Mouse (Mus musculus): ENCODE data around the gene Usf3. TPM values are rescaled to one million over a fixed set of nuclear protein-coding genes. Genes with fewer than 3 reads are reported as not detected.

Usf3 gene
- total RNA-seq (2014; rRNA removed): 12.2 and 14.5 TPM in 2 replicates
- 0.94 and 2.3 TPM in 2 replicates for polyA plus RNA-seq (2015; fragmentation: Nextera tagmentation; extraction: Ambion mirVana)

DNA sequence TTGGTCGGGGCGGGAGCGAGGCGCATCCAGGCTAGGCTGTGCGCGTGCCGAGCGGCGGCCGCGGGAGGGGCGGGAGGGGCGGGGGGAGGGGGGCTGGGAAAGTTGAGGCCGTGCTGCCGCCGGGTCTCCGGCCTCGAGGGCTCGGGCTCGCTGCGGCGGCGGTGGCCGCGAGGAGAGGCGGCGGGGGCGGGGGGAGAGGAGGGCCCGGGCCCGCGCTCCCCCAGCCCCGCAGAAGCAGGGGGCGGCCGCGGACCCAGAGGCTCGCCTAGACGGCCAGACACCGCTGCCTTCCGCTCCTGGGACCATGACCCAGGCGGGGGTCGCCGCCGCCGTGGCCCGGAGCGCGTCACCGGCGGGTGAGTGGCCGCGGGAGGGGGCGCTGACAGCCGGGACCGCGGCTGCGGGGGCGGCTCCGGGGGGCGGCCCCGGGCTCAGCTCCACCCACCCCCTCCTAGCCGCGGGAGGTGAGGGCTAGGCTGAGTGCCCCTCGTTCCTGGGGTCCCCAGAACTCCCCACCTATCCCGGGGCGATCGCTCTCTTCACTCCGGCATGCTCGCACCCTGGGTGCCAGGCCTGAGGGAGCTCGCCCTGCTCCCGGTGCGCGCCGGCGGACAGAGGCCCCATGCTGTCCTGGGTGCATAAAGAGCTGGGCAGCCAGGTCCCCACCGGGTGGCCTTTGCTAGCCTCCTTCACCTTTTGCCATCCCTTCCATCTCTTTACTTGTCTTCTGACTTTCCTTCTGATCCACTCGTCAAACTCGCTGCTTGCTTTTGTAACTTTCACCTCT lies at the start of gene Usf3:
TSS of gene Usf3 (plus strand) at position 92 of the 787 bp plus-strand sequence.
- H3K4me1 ChIP-seq (ENCODE audit: insufficient read depth): peaks cover 7% of the 10 kb centered on the region; the same call in 1 of the 2 replicates
- peak; percentile 29 for DNase-seq
- peak within 1 kb of the TSS; percentile 72 for H3K4me2 ChIP-seq (ENCODE audit: low read depth)
- peak within 1 kb of the TSS; percentile 93 for H3K4me3 ChIP-seq (ENCODE audit: low read depth, low read length)
- no peaks in the 10 kb centered on the region for H3K27me3 ChIP-seq (ENCODE audit: insufficient read depth, low read length)
- H3K36me3 ChIP-seq (ENCODE audit: insufficient read depth): no peaks in the 10 kb centered on the region
- H3K9ac ChIP-seq: peak within 1 kb of the TSS; percentile 81
- WGBS: under 1% methylated on average over 36 of the region's 77 CpGs
- H3K9me3 ChIP-seq (ENCODE audit: low read length): no peaks in the 10 kb centered on the region
- H3K27ac ChIP-seq (ENCODE audit: low read depth, low read length): peak within 1 kb of the TSS; percentile 78
- TF ChIP-seq CTCF (IDR thresholded peaks at IDR 0.05; ENCODE audit: low read depth): no peak
- peak; percentile 48 for ATAC-seq

DNA sequence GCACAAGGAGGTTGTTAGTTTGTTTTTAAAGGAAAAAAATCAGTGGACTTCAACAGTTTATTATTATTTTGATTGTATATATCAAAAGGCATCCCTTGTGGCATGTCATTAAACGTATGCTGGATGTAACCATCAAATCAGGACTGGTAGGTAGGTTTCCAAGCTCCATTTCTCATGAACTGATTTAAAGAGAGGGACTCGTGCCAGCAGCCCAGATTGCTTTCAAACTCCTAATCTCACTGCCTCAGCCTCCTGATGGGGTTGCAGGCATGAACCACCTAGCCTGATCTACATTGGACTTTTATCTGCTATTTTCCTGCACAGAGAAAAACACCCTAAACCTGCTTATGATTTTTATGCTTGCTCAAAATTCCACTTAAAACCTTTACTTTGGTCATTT lies 49.3 kb upstream of the Usf3 start:
- Histone ChIP-seq H3K4me3 (ENCODE audit: low read depth, low read length) (no peak overlapping the region), H3K9me3 (ENCODE audit: low read length) (no peaks in the 10 kb centered on the region), H3K4me1 (ENCODE audit: insufficient read depth) (no peaks in the 10 kb centered on the region), H3K9ac (no peak overlapping the region), H3K27me3 (ENCODE audit: insufficient read depth, low read length) (no peaks in the 10 kb centered on the region), H3K4me2 (ENCODE audit: low read depth) (no peak overlapping the region), H3K27ac (ENCODE audit: low read depth, low read length) (no peak overlapping the region), H3K36me3 (ENCODE audit: insufficient read depth) (no peaks in the 10 kb centered on the region)
- no peak for DNase-seq
- ATAC-seq: no peak
- 79% methylated on average over 2 of the region's 2 CpGs for WGBS
- TF ChIP-seq CTCF (IDR thresholded peaks at IDR 0.05; ENCODE audit: low read depth): no peak

- H3K4me2 ChIP-seq (ENCODE audit: low read depth): no peak overlapping the region
- no peak overlapping the region for H3K27ac ChIP-seq (ENCODE audit: low read depth, low read length)
- no peaks in the 10 kb centered on the region for H3K9me3 ChIP-seq (ENCODE audit: low read length)
- H3K4me1 ChIP-seq (ENCODE audit: insufficient read depth): no peaks in the 10 kb centered on the region
- H3K4me3 ChIP-seq (ENCODE audit: low read depth, low read length): no peak overlapping the region
- ATAC-seq (no peak), DNase-seq (no peak)
- H3K36me3 ChIP-seq (ENCODE audit: insufficient read depth): no peaks in the 10 kb centered on the region
- H3K27me3 ChIP-seq (ENCODE audit: insufficient read depth, low read length): no peaks in the 10 kb centered on the region
- no peak overlapping the region for H3K9ac ChIP-seq
- no peak for TF ChIP-seq CTCF (IDR thresholded peaks at IDR 0.05; ENCODE audit: low read depth)
- 72% methylated on average over 1 of the region's 1 CpGs for WGBS
Measured at GRCm38 (mm10) chr16:44124713-44125112, 48.3 kb upstream of the Usf3 start.

- H3K36me3 ChIP-seq (ENCODE audit: insufficient read depth): no peaks in the 10 kb centered on the region
- DNase-seq: no peak
- H3K4me1 ChIP-seq (ENCODE audit: insufficient read depth): no peaks in the 10 kb centered on the region
- 87% methylated on average over 2 of the region's 2 CpGs for WGBS
- TF ChIP-seq CTCF (IDR thresholded peaks at IDR 0.05; ENCODE audit: low read depth): no peak
- H3K27ac ChIP-seq (ENCODE audit: low read depth, low read length): no peak overlapping the region
- no peaks in the 10 kb centered on the region for H3K27me3 ChIP-seq (ENCODE audit: insufficient read depth, low read length)
- H3K9ac ChIP-seq: no peak overlapping the region
- no peak for ATAC-seq
- H3K9me3 ChIP-seq (ENCODE audit: low read length): no peaks in the 10 kb centered on the region
- no peak overlapping the region for H3K4me2 ChIP-seq (ENCODE audit: low read depth)
- H3K4me3 ChIP-seq (ENCODE audit: low read depth, low read length): no peak overlapping the region
Measured at GRCm38 (mm10) chr16:44125436-44125835, 47.6 kb upstream of the Usf3 start.

DNA sequence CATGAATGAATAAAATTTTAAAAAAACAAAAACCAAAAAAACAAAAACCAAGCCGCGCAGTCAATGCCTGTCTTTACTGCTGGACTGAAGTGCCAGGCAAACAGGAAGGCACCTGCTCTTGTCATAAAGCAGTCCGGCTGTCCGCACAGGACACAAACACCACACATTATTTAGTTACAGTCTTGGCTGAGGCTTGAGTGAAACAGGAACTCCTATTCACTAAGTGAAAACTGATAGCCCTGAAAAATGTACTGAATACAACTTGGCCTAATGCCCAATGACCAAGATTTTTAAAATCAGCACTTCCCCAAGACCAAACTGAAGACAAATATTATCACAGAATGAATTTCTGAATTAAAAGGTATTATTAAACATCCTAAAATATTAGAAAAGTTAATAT lies 46.6 kb upstream of the Usf3 start:
- TF ChIP-seq CTCF (IDR thresholded peaks at IDR 0.05; ENCODE audit: low read depth): no peak
- Histone ChIP-seq H3K27me3 (ENCODE audit: insufficient read depth, low read length) (no peaks in the 10 kb centered on the region), H3K36me3 (ENCODE audit: insufficient read depth) (no peaks in the 10 kb centered on the region), H3K9me3 (ENCODE audit: low read length) (no peaks in the 10 kb centered on the region), H3K4me1 (ENCODE audit: insufficient read depth) (no peaks in the 10 kb centered on the region), H3K9ac (no peak overlapping the region), H3K4me3 (ENCODE audit: low read depth, low read length) (no peak overlapping the region), H3K27ac (ENCODE audit: low read depth, low read length) (no peak overlapping the region), H3K4me2 (ENCODE audit: low read depth) (no peak overlapping the region)
- DNase-seq: no peak
- ATAC-seq: no peak
- WGBS: 71% methylated on average over 4 of the region's 4 CpGs

- no peaks in the 10 kb centered on the region for H3K4me1 ChIP-seq (ENCODE audit: insufficient read depth)
- no peak overlapping the region for H3K9ac ChIP-seq
- no peak overlapping the region for H3K4me2 ChIP-seq (ENCODE audit: low read depth)
- 86% methylated on average over 4 of the region's 4 CpGs for WGBS
- no peak overlapping the region for H3K27ac ChIP-seq (ENCODE audit: low read depth, low read length)
- DNase-seq (no peak), ATAC-seq (no peak)
- H3K9me3 ChIP-seq (ENCODE audit: low read length): no peaks in the 10 kb centered on the region
- H3K4me3 ChIP-seq (ENCODE audit: low read depth, low read length): no peak overlapping the region
- H3K27me3 ChIP-seq (ENCODE audit: insufficient read depth, low read length): no peaks in the 10 kb centered on the region
- H3K36me3 ChIP-seq (ENCODE audit: insufficient read depth): no peaks in the 10 kb centered on the region
- TF ChIP-seq CTCF (IDR thresholded peaks at IDR 0.05; ENCODE audit: low read depth): no peak
Measured at GRCm38 (mm10) chr16:44132300-44132699, 40.7 kb upstream of the Usf3 start.

GRCm38 (mm10) chr16:44133187-44133586 lies 39.9 kb upstream of the Usf3 start:
- Histone ChIP-seq H3K9me3 (ENCODE audit: low read length) (no peaks in the 10 kb centered on the region), H3K27ac (ENCODE audit: low read depth, low read length) (no peak overlapping the region), H3K36me3 (ENCODE audit: insufficient read depth) (no peaks in the 10 kb centered on the region), H3K4me3 (ENCODE audit: low read depth, low read length) (no peak overlapping the region), H3K4me1 (ENCODE audit: insufficient read depth) (peaks cover 6% of the 10 kb centered on the region; the same call in 1 of the 2 replicates), H3K9ac (no peak overlapping the region), H3K27me3 (ENCODE audit: insufficient read depth, low read length) (no peaks in the 10 kb centered on the region), H3K4me2 (ENCODE audit: low read depth) (no peak overlapping the region)
- WGBS: 87% methylated on average over 3 of the region's 3 CpGs
- ATAC-seq (no peak), DNase-seq (no peak)
- TF ChIP-seq CTCF (IDR thresholded peaks at IDR 0.05; ENCODE audit: low read depth): no peak
